Mouse (Mus musculus) right cerebral cortex, postnatal 25 days (tissue): ENCODE data around the gene Vps13d.
A peak's percentile ranks its signal among the peaks of the same experiment; 100 is the strongest.
"Not testable (repeated sequence)": the region's sequence is repeated elsewhere in the genome, so short reads cannot be mapped to it uniquely, and the experiment has no call there.

ENCODE experiments used
- DNase-seq: peaks from one replicate; pipeline ENCODE4 v3.0.0; 2022

The Vps13d gene

DNA sequence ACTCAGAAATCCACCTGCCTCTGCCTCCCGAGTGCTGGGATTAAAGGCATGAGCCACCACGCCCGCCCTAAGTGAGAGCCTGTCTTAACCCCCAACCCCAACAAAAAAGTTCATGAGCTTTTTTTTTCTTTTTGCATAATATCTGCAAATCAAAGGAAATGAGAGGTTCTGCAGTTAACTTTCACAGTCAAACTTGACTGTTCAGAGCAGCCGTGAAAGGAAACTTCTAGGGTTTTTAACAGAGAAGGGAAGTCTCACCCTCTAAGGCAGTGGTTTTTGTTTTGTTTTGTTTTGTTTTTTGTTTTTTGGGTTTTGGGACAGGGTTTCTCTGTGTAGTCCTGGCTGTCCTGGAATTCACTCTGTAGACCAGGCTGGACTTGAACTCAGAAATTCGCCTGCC, 15.8 kb upstream of the Vps13d start:
- DNase-seq: no peak

DNA sequence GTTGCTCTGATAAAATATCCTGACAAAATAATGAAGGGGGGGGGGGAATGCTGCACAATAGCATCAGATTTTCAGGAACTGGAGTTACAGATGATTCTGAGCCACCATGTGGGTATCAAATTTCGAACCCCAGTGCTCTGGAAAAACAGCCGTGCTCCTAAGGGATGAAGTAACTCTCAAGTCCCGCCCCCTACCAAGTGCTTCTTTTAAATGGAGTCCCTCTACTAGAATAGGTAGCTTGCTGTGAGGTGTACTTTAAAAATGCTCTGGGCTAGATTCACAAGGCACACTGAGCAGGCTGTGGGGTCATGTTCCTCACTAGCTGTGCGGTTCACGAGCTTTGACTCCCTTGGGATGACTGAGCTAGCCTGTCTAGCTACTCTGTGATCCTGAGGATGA, 14.9 kb upstream of the Vps13d start:
- DNase-seq: no peak

DNA sequence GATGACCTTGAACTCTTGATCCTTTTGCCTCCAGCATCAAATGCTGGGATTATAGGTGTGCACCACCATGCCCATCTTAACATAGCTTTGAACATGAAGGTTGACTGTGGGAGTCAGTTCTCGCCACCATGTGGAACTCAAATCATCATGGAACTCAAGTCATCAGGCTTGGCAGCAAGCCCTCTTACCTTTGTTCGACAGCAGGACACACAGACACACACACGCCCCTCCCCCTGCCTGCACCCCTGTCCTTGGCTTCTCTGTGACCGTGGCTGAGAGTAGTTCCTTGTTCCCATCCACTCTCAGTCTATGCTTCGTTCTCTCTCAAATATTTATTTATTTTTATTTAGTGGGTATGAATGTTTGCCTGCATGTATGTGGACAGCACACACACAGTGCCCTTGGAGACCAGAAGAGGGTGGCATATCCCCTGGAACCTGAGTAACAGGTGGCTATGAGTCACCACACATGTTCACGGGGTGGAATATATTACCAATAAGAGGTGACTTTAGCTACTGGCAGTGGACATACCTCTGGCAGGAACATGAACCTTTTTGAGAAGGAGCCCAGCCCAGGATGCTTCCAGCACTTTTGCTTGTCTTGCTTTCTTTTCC, 14.4 kb upstream of the Vps13d start:
- DNase-seq: no peak

DNA sequence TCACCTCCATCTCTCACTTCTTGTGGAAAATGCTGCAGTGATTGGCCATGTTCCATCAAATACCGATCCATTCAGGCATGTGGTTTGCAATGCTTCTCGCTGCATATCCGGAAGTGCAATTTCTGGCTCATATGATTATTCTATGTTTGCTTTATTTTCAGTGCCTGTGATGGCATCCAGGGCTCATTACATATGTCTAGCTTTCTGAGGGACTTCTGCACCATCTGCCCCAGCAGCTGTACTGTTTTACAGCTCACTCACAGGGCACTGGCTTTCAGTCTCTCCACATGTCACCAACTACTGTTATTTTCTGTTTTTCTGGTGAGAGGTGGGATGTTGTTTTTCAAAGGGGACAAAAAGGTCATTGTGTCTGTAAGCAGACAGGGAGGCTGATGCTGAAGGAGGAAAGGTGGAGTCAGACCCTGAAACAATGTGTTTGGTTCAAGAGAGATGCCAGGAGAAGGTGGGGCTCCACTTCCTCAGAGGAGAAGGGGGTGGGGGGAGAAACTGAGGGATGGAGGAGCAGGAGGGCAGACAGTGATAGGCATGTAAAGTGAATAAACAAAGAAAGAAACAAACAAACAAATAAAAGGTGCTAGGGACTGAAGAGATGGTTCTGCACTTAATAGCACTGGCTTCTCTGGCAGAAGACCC, 13.0 kb upstream of the Vps13d start:
- DNase-seq: no peak

DNA sequence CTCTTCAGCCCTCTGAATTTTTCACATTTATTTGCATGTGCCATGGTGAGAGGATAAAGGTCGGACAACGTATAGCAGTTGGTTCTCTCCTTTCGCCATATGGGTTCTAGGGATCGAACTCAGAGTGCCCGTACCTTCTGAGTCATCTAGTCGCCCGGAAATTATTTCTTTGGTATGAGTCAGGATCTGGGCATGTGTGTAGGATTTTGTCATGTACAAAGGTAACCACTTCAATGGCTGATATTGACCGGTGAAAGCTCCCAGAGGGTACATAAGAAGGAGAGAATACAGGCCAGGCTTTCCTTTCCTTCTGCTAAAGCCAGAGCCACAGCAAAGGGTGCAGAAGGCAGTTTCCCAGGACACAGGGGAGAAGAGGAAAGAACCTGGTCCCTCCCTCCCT, 10.0 kb upstream of the Vps13d start:
- no peak for DNase-seq

DNA sequence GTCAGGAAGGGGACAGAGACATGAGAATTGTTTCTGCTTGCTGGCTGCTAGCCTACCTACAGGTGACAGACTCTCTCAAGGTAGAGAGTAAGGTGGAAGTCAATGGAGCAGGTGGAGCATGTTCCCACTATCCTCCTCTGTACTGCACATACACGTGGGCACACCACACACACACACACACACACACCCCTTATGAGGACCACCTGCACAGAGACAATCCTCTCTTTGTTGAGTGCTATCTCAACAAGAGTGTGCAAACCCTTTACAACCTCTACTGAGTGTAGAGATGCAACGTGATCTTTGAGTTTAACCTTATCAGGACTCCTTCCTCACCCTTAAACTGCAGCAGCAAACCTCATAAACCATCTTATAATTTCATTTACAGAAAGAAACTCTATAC, 8.5 kb upstream of the Vps13d start:
- no peak for DNase-seq

DNA sequence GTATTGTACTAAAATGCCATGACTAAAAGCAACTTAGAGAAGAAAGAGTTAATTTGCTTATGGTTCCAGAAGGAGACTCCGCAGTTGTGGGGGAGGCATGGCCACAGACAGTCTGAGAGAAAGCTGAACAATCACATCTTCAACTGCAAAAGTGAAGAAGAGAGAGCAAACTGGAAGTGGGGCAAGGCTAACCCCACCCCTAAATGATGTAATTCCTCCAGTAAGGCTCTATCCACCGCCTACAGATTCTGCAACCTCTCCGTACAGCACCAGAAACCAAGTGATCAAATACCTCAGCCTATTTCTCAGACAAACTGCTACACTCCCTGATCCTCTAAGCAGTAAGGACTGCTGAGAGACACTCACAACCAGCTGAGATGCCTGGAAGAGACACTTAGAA, 6.6 kb upstream of the Vps13d start:
- DNase-seq: no peak

DNA sequence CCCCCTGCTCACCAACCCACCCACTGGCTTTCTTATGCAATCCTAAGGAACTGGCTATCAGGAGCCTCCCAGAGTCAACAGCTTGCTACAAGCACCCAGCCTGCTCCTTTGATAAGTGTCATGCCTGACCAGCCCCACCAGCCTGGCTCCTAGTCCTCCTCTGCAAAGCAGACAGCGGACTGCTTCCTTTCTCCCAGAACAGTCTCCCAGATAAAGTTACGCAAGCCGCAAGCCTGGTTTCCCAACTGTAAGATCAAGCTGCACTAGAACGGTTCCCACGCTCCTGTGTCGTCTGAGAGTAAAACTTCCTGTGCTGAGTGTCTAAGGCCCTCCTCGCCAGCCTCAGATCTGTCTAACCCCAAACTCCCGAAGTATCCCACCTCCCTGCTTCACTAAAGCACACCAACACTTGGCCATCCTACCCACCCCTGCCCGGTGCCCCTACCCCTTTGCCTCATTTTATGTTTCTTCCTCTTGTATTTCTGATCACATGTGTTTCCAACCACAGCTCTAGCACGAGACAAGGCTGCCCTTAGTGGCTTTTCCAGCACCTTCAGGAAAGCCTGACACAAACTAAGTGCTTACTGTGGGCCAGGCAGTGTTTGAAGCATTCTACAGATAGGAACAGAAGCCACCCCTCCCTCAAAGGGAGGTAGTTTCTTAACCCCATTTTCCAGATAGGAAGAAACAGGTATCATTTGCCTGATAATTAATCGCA, 5.3 kb upstream of the Vps13d start:
- no peak for DNase-seq

DNA sequence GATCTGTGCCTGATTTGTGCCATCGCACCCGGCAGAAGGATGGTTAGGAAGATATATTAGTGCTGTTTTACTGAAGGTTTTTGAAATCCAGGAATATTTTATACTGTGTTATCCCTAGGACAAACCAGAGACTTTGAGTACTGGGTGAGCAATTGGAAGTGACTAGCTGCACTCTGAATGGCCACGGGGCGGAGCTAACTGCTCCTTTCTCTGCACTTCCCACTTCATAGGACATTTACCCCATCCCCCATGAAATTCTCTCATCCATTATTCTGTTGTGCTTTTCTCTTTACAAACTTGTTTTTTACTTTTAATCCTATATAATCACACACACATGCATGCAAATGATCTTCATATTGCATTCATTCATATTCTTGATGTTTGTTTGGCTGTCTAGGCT, 1.8 kb upstream of the Vps13d start:
- DNase-seq: no peak

DNA sequence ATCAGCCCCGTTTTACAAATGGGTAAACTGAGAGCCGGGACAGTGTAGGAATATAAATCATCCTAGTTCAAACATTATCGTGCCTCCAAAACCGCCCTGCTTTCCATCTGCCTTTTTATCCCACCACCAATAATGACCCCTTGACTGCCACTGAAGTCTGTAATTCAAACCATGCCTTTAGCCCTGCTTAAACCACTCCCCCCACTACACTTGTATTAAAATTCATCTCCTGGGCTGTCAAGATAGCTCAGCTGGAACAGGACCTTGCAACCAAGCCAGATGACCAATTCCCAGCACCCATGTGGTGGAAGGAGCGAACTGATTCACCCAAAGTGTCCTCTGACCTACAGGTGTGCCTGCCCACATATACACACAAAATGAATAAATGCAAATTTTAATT, 367 bp upstream of the Vps13d start:
- DNase-seq: no peak

DNA sequence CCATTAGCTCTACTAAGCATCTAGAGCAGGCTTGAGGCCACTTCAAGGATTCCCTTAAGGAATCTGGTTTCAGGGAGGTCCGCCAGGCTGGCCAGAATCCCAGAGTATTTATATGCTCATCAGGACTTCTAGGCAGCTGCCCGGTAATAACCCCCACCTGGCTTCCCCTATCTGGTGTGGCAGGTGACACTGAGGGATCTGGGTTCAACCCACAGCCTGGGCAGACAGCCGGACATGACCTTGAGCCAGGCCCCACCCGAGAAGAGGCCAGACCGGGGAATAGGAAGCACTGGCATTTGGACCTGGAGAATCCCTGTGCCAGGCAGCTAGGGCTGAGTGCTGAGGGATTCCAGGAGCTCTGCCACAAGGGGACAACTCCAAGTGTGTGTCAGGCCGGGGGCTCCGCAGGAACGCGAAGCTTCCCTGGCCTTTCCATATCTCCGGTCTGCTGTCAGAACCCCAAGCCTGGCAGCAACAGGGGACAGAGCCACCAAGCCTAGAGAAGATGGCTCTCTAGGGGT, 754 bp downstream of the Vps13d start:
- no peak for DNase-seq

DNA sequence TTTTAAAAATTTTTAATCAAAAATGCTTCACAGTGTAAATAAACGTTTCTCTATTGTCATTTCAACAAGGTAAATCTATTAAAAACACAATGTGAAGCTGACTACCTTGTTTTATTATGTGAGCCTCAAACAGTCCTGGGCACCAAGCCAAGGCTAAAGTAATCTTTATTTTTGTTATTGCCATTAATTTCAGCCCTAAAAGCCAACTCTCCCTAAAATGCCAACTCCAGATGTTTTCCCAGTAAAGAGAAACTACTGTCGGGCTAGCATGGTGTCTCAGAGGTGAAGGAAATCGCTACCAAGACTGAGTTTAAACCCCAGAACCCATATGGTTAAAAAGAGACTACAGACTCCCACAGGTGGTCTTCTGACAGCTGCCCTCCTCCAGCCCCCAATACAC, 1.4 kb downstream of the Vps13d start:
- no peak for DNase-seq

DNA sequence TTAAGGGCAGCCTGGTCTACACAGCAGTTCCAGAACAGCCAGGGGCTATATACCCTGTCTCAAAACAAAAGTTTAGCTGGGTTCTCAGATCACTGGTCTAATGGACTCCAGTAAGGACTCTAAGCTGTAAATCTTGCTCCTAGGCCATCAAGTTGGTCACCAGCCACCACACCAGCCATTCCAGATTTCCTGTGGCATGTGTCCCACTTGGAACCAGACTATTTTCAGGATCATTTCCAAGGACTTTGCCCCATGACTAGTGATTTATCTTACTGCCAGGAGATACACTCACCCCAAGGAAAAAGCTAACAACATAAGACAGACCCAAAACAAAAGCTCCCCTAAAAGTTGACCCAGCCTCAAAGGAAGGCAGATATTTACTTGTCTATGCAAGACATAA, 2.1 kb downstream of the Vps13d start:
- DNase-seq: no peak

DNA sequence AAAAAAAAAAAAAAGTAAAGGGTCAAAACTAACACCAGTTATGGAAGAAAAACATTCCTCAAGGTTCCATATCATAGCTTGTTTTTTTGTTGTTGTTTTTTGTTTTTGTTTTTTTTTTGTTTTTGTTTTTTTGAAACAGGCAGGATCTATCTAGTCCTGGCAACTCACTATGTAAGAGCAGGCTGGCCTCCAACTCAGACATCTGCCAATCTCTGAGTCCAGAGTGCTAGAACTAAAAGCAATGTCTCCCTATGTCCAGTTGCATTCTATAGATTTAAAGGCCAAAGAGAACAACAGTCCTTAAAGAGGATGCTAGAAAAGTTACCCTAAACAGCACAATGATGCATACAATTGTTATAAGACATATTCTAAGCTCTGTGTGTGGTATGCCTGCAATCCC, 6.2 kb downstream of the Vps13d start:
- DNase-seq: no peak

DNA sequence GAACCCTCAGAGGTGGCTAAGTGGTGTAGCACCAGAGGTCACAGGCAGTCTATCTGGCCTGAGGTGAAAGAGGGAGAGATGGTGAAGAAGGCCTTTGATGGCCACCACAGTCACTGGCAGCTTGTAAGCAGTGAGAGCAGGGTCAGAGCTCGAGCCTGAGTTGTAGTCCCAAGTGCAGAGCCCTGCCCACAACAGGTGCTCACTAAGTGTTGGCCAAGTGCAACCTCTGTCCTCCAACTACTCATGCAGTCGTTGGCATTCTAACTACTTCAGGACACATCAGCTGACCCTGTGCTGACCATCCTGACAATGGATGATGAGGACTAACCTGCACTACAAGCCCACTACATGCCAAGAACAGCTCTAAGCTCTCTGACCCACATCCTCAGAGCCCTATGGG, 7.2 kb downstream of the Vps13d start:
- DNase-seq: no peak

DNA sequence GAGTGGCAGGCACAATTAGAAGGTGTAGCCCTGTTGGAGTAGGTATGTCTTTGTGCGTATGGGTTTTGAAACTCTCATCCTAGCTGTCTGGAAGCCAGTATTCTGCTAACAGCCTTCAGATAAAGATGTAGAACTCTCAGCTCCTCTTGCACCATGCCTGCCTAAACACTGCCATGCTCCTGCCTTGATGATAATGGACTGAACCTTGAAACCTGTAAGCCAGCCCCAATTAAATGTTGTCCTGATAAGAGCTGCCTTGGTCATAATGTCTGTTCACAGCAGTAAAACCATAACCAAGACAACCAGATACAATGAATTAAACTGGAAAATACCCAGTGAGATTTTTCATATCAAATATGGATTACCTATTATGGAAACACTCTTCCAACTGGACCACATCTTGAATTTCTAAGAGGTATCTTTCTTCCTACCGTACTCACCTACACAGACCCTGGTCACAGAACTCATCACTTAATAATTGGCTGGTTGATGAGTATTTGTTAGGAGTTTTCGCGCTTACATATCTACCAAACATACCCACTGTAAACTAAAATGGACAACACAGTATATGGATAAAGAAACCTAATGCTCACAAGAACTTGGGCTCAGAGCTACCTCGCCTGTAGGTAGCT, 15.8 kb downstream of the Vps13d start:
- DNase-seq: no peak

DNA sequence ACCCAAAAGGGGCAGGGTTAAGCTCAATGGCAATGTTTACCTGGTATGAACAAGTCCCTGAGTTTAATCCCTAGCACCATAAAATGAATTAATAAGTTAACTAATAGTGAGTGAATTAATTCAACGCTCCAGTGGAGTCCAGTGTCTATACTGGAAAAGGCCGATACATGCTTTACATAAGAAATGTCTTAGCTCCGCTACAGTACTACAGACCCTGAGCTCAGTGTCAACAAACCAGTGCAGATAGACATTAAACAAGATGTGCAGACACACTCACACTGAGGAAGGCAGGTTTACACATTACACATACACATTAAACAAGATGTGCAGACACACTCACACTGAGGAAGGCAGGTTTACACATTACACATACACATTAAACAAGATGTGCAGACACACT, 29.3 kb downstream of the Vps13d start:
- DNase-seq: not testable (repeated sequence)

DNA sequence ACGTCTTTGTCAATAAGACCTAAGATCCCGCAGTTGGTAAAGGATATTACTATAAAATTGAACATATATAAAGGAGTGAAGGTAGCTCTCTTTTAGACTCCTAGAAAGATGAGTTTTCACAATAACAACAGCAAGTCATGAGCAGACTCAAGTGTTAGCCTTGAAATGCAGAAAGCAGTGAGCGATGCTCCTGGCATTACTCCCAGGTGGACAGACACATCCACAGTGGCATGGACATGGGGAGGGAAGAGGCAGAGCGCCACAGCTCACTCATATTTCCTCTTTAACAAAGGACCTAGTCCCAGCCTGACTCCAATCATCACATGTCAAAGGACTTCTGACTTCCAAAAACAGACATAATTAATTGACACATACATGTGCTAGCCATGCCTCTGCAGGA, 30.7 kb downstream of the Vps13d start:
- DNase-seq: no peak

DNA sequence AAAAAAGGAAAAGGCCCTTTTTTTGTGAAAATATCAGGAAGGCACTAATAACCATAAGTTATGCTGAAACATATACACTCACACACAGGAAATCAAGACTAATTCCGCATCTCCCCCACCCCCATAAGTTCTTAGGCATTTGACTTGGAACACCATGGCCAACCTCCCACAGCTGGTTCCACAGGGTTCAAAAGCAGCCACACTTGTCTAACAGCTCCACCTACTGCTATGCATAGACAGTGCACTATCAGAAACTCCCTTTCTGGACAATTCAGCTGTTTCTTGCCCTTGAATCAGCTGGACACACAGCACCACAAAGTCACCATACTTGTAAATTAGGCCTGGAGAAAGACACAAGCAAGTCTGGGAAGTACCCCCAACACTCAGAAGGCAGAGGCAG, 33.6 kb downstream of the Vps13d start:
- no peak for DNase-seq

DNA sequence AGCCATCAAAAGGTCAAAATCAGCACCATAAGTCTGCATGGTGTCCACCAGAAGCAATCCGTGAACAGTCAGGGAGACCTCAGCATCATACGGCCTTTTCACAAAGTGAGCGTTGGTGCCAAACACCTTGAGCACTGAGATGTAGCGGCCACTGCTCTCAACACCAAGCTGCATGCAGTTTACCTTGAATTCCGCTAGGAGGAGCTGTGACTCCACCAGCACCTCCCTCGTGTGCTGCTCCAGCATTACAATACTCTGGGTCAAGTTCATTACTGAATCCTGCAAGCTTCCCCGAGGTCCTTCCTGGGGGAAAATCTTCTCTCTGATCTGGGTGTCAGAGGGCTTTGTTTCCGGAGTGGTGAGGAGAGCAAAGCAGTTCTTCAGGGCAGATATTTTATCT, 38.8 kb downstream of the Vps13d start:
- DNase-seq: peak; percentile 37

DNA sequence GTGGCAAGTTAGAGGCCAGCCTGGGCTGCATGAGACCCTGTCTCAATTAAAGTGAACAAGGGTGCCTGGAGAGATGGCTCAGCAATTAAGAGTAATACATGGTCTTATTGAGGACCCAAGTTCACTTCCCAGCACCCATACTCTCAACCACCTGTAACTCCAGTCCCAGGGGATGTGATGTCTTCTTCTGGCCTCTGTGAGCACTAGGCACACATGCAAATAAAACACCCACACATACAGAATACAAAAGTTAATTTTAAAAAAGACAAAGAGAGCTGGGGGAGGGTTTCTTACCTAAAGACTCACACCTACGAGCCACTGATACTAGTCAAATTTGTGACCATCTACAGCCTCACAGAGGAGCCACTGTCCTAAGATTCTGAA, 43.7 kb downstream of the Vps13d start:
- DNase-seq: no peak

DNA sequence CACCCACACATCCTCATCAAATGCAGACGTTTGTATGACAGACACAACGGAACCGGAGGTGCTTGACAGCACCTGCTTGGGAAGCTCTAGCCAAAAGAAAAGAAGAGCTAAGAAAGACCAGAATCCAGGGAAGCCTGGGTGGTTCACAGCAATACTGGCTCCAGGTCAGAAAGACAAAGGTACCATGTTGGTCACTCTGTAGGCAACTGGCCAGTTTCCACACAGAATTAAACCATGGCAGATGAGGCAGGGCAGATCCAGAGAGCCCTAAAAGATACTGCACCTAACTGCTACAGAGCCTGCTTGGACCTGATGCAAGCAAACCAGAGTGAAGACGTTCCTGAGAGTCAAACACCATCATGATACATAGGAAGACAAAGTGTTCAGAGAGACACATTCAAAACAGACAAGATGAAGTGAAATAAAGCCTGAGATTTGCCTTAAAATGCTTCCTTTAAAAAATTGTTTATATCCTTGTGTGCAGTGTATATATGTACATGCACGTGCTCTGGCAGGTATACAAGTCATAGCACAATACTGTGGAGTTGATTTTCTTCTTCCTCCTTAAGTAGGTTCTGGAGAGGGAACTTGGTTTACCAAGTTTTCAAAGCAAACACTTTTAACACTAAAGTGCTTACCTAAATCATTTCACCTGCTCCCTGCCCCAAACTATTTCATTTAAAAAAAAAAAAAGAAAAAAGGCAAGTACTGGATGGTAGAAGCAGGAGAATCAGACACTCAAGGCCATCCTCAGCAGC, 44.3 kb downstream of the Vps13d start:
- DNase-seq: no peak
